Mouse (Mus musculus) midbrain, embryonic 10.5 days (tissue): ENCODE data around the gene Dnajc30. TPM values are rescaled to one million over a fixed set of nuclear protein-coding genes. Genes with fewer than 3 reads are reported as not detected.

ENCODE experiments used
- DNase-seq: peaks from one replicate; pipeline ENCODE4 v3.0.0-alpha.2; 2017; ENCODE audit warnings: low spot score
- H3K27ac ChIP-seq: fragments of 300-500 bp; sonication (generic); replicated peaks from 2 replicates; pipeline ENCODE4 v1.5.1; 2016; ENCODE audit warnings: mild to moderate bottlenecking
- H3K27me3 ChIP-seq: fragments of 300-500 bp; sonication (generic); 2 replicates; pipeline ENCODE4 v1.6.1; 2016; ENCODE audit warnings: low read depth, mild to moderate bottlenecking; ENCODE audit not compliant: poor library complexity, severe bottlenecking
- H3K36me3 ChIP-seq: fragments of 300-500 bp; sonication (generic); 2 replicates; pipeline ENCODE4 v1.6.1; 2016; ENCODE audit warnings: mild to moderate bottlenecking, moderate library complexity
- H3K4me1 ChIP-seq: fragments of 300-500 bp; sonication (generic); 2 replicates; pipeline ENCODE4 v1.6.1; 2016
- H3K4me3 ChIP-seq: fragments of 300-500 bp; sonication (generic); 2 replicates; pipeline ENCODE4 v1.5.1; 2016; ENCODE audit warnings: mild to moderate bottlenecking, moderate library complexity
- H3K9me3 ChIP-seq: fragments of 300-500 bp; sonication (generic); replicated peaks from 2 replicates; pipeline ENCODE4 v1.6.1; 2016; ENCODE audit warnings: mild to moderate bottlenecking
- WGBS: fragments of 180-500 bp; shearing (Covaris S2); methylation state at CpG from one replicate; pipeline ENCODE4 v1.1.7; 2016; 5-methylcytosine and 5-hydroxymethylcytosine counted together
- polyA plus RNA-seq: library from polyadenylated mRNA; unstranded; fragments of >200 nt; fragmentation: Nextera tagmentation; extraction: Ambion mirVana; gene quantifications from 2 replicates; pipeline ENCODE4 v1.2.1, GENCODE M21; 2016

Gene Dnajc30
- polyA plus RNA-seq, result 27.2 and 28.3 TPM in 2 replicates

DNA sequence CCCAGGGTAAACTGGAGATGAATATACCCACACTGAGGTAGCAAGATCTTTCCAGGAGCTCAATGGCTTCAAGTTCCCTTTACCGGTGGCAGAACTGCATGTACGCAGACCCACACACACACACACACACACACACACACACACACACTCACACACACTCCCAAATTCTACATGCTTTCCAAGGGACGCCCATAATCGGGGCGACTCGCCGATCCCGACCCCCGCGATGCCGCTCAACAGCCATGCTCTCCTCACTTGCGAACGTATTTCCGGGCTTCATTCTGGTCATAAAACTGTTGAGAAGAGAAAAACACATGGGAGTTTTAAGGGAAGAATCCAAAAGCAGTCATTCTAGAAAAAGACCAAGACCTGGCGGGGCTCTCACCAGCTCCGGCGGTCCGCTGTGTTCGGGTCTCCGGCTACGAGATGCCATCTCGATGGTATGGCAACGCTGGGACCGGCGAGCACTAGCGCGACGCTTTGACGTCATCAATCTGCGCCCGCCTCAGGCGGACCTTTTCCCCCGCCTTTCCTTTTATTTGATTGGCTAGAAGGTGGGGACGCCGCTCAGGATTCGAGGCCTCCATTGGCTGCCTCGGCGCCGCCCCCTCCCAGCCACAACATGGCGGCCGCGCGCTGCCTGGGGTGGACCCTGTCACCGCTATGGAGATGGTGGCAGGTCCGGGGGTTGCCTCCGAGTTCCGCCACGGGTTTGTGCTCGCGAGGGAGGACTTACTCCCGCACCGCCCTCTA, at the start of gene Dnajc30:
TSS of gene Dnajc30 (plus strand) at position 574 of the 753 bp plus-strand sequence.
- peak; percentile 97 for DNase-seq
- Histone ChIP-seq H3K27me3 (no peaks in the 10 kb centered on the region), H3K9me3 (no peaks in the 10 kb centered on the region), H3K4me1 (peaks cover 27% of the 10 kb centered on the region), H3K36me3 (peaks cover 63% of the 10 kb centered on the region), H3K27ac (peak within 1 kb of the TSS; percentile 87), H3K4me3 (peak within 1 kb of the TSS; percentile 88)
- WGBS, result under 1% methylated on average over 52 of the region's 52 CpGs

DNA sequence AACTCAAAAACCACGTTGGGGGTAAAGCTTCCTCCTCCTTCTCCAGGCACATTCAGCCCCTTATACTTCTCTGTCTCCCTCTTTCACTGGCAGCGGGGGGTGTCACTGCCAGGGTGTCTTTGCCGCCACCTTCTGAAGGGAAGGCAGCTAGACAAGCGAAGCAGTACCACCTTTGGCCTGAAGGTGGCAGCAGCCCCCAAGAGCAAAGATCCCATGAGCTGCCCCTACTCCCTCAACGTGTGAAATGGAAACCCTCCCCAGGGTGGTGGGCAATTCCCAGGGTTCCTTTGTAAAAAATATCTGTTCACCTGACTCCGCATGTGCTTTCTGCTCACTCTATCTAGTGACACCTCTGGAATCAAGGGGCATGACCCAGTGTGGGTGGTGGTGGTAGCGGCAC, 48.5 kb upstream of the Dnajc30 start:
- H3K4me1 ChIP-seq, result peaks cover 33% of the 10 kb centered on the region
- 0 out of 2 replicates have a peak, but pooled peaks cover 4% of the 10 kb centered on the region for H3K36me3 ChIP-seq
- H3K9me3 ChIP-seq, result no peaks in the 10 kb centered on the region
- no peak overlapping the region for H3K4me3 ChIP-seq
- H3K27ac ChIP-seq, result no peak overlapping the region
- H3K27me3 ChIP-seq, result peaks cover 21% of the 10 kb centered on the region
- WGBS, result 14% methylated on average over 7 of the region's 7 CpGs
- DNase-seq, result peak; percentile 77

DNA sequence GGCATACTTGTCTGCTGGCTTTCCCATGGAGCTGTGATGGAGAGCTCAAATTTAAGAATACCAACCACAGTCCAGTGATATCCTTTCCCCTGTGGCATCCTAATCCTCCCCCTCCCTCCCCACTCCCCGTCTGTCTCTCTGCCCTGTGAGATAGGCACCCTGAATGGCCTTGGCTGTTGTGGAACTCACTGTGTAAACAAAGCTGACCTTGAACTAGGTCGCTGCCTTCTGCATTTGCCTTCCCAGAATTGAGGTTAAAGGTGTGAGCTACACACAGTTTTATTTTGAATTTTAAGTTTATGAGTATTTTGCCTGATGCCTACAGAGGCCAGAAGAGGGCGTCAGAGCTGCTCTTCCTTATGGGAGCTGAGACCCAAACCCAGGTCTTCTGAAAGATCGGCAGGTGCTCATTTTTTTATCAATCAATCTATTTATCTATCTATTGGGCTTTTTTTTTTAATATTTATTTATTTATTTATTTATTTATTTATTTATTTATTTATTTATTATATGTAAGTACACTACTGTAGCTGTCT, 47.7 kb upstream of the Dnajc30 start:
- no peak overlapping the region for H3K4me3 ChIP-seq
- no peaks in the 10 kb centered on the region for H3K9me3 ChIP-seq
- H3K4me1 ChIP-seq, result peaks cover 25% of the 10 kb centered on the region
- 0 out of 2 replicates have a peak, but pooled peaks cover 2% of the 10 kb centered on the region for H3K36me3 ChIP-seq
- WGBS, result 57% methylated on average over 4 of the region's 4 CpGs
- DNase-seq, result no peak
- H3K27me3 ChIP-seq, result peaks cover 15% of the 10 kb centered on the region
- no peak overlapping the region for H3K27ac ChIP-seq

DNA sequence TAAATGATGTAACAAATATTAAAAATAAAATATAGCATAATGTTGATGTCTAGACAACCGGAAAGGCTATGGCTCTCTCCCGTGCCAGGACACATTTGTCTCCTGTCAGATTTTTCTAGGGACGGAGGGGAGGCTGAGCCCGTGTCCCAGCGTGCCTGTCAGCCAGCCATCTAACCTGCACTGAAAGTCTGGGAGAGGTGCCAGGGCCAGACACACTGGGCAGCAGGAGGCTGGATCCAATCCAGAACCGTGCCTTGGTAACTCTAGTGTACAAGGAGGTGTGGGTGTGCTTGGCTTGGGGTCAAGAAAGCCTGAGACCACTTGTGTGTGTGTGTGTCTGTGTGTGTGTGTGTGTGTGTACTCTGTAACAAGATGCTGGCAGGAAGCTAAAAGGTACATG, 42.2 kb upstream of the Dnajc30 start:
- Histone ChIP-seq H3K27ac (no peak overlapping the region), H3K4me3 (no peak overlapping the region), H3K4me1 (peaks cover 27% of the 10 kb centered on the region), H3K27me3 (peaks cover 17% of the 10 kb centered on the region), H3K9me3 (no peaks in the 10 kb centered on the region), H3K36me3 (no peaks in the 10 kb centered on the region)
- WGBS, result 84% methylated on average over 6 of the region's 6 CpGs
- DNase-seq, result no peak

DNA sequence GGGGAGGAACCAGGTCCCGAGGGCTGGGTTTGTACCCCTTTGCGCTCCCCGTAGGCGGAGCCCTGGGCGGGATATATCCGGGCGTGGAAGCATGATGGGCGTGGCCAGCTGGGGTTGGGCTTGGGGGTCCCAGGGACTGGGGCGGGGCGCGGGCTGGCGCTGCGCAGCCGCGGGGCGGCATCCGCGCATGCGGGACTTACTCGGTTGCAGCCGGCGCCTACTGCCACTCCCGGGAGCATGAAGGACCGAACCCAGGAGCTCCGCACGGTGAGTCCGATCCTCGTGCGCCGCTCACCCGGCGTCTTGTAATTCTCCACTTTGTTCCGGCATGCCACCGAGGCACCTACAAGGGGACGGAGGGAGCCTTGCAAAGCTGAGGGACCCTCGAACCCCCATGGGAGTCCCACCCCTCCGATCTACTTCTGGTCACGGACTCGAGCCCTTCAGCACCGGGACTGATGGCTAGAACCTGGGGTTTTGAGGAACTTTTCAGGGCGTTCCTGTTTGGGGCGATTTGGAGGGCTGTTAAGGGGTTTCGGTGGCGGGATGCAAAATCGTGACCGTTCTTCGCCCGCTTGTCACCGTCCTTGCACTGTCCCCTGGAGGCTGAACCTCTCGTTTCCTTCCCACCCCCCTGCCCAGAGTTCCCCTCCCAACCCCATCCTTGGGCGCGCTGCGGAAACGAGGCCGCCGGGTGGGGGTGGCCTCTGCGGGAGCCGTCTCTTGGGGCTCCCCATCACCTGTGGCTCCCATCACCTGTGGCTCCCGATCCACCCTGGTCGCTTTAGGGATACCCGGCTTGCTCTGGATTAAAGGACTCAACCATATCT, 40.4 kb upstream of the Dnajc30 start, which contains the start of gene Stx1a:
TSS of gene Stx1a (plus strand) at position 139 of the 830 bp plus-strand sequence.
- peak within 1 kb of the TSS; percentile 86 for H3K27ac ChIP-seq
- under 1% methylated on average over 61 of the region's 61 CpGs for WGBS

DNA sequence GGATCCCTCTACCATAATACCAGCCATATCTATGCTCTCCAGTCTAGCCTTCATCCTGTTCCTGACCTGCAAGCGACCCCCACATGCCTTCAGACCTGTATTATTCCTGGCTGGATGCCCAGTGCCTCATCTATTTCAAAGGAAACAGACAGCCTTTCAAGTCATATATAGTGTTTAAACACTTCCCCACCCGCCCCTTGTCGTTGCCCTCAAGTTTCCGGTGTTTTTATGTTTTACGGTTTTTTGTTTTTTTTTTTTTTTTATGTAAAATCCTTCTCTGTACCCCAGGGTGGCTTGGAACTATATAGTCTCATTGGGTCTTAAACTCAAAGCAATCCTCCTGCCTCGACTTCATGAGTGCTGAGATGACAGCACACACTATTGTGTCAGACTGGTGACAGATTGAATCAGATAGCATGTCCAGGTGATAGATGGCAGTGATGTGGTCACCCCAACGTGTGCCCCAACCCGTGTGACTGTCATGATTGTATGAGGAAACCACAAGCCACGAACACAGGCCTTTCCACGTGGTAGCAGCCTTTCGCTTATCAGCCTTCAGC, 39.3 kb upstream of the Dnajc30 start:
- Histone ChIP-seq H3K36me3 (no peaks in the 10 kb centered on the region), H3K27ac (no peak overlapping the region), H3K9me3 (no peaks in the 10 kb centered on the region), H3K4me3 (peak overlapping the region; percentile 75), H3K27me3 (peaks cover 17% of the 10 kb centered on the region), H3K4me1 (peaks cover 36% of the 10 kb centered on the region)
- no peak for DNase-seq
- WGBS, result 80% methylated on average over 11 of the region's 11 CpGs

More for the DNA sequence above, 40.4 kb upstream of the Dnajc30 start, which contains the start of gene Stx1a:
- Histone ChIP-seq H3K4me1 (peaks cover 27% of the 10 kb centered on the region), H3K9me3 (no peaks in the 10 kb centered on the region), H3K36me3 (no peaks in the 10 kb centered on the region), H3K27me3 (peaks cover 17% of the 10 kb centered on the region), H3K4me3 (peak within 1 kb of the TSS; percentile 75)
- peak; percentile 92 for DNase-seq

DNA sequence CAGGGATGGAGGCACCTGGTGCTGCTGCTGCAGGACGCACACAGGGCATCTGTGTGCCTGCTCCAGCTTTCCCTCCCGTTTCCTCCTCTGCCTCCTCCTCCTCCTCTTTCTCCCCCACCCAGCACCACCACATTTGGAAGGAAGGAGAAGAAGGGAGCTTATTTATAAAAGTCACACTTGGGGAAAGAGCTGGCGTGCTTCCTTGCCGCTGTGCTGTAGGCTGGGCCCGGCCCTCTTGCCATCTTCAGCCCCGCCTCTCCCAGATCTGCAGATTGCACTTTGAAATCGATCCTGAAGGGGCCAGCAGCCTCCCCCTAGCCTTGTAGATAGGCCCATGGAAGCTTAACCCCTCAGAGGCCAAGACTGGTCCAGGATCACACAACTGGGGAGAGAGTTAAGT, 38.1 kb upstream of the Dnajc30 start:
- H3K36me3 ChIP-seq, result 0 out of 2 replicates have a peak, but pooled peaks cover 3% of the 10 kb centered on the region
- no peak overlapping the region for H3K27ac ChIP-seq
- no peaks in the 10 kb centered on the region for H3K9me3 ChIP-seq
- H3K27me3 ChIP-seq, result peaks cover 17% of the 10 kb centered on the region
- H3K4me1 ChIP-seq, result peaks cover 36% of the 10 kb centered on the region
- WGBS, result 17% methylated on average over 7 of the region's 7 CpGs
- 0 out of 2 replicates have a peak overlapping the region, but pooled peaks have one; percentile 5 for H3K4me3 ChIP-seq
- DNase-seq, result no peak

DNA sequence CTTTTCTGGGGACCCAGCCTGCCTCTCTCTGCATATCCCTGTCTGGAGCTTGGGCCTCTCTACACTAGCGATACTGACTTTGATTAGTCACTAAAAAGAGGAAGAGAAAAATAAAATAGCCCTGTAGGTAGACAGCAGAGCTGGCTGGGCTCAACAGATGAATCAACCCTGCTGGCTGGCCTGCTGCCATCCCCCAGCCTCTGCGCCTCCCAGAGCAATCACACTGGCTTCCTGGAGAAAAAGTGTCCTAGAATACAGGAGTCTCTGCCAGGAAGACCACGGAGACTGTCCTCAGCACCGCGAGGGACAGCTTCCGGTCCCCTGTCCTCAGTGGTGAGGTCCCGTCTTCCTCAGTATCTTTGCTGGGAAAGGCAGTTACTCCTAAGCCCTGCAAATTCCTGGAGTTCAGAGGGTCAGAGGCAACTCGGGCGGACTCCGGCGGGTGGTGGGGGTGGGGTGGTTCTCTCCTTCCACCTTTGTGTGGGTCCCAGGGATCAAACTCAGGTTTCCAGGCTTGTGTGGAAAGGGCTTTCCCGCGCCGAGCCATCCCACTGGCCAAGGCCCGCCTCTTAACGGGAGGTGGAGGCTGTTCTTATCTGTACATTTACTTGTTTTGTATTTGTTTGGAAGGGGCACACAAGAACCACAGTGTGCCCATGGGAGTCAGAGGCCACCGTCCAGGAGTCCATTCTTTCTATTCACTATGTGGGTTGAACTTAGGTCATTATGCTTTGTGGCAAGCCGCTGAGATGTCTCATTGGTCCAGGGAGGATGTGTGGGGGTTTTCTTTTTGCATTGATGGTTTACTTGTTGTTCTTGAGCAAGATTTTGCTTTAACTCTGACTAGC, 34.8 kb upstream of the Dnajc30 start:
- 61% methylated on average over 18 of the region's 18 CpGs for WGBS
- H3K4me1 ChIP-seq, result peaks cover 23% of the 10 kb centered on the region
- peaks cover 13% of the 10 kb centered on the region for H3K27me3 ChIP-seq
- no peak overlapping the region; the same call in 1 of the 2 replicates for H3K27ac ChIP-seq
- no peak overlapping the region for H3K4me3 ChIP-seq
- no peak for DNase-seq
- H3K9me3 ChIP-seq, result peaks cover 6% of the 10 kb centered on the region; the same call in 1 of the 2 replicates
- 0 out of 2 replicates have a peak, but pooled peaks cover 4% of the 10 kb centered on the region for H3K36me3 ChIP-seq

DNA sequence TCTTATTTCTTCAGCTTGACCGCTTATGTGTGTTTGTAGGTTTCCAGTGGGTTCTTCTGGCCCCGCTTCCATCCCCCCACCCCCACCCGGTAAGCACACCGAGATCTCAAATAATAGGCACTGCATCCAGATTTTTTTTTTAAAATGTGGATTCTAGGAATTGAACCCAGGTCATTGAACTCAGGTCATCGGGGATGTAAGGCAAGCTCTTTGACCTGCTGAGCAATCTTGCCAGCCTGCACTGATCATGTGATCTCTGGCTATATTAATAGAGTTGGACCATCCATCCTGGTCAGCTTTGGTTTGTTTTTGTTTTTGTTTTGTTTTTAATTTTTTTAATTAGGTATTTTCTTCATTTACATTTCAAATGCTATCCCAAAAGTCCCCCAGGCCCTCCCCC, 31.4 kb upstream of the Dnajc30 start:
- no peak overlapping the region for H3K27ac ChIP-seq
- H3K9me3 ChIP-seq, result peaks cover 12% of the 10 kb centered on the region; the same call in 1 of the 2 replicates
- no peak overlapping the region for H3K4me3 ChIP-seq
- H3K27me3 ChIP-seq, result no peaks in the 10 kb centered on the region
- WGBS, result 93% methylated on average over 5 of the region's 5 CpGs
- H3K4me1 ChIP-seq, result peaks cover 9% of the 10 kb centered on the region
- DNase-seq, result no peak
- 0 out of 2 replicates have a peak, but pooled peaks cover 8% of the 10 kb centered on the region for H3K36me3 ChIP-seq

DNA sequence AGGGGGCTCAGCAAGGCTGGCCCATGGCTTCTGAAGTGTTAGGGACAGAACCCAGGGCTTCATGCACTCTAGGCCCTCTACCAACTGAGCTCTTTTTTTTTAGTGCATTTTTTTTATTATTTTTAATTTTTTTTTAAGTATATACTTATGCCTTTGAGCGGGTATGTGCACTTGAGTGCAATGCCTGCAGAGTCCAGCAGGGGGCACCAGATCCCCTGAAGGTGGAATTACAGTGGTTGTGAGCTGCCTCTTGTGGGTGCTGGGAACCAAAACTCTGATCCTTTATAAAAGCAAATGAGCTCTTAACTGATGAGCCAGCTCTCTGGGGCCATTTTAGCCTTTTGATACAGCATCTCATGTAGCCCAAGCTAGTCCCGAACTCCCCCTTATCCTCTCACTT, 29.4 kb upstream of the Dnajc30 start:
- H3K36me3 ChIP-seq, result peaks cover 15% of the 10 kb centered on the region
- H3K27ac ChIP-seq, result no peak overlapping the region
- WGBS, result 97% methylated on average over 2 of the region's 2 CpGs
- DNase-seq, result no peak
- H3K4me3 ChIP-seq, result no peak overlapping the region
- peaks cover 12% of the 10 kb centered on the region; the same call in 1 of the 2 replicates for H3K9me3 ChIP-seq
- no peaks in the 10 kb centered on the region for H3K4me1 ChIP-seq
- no peaks in the 10 kb centered on the region for H3K27me3 ChIP-seq

DNA sequence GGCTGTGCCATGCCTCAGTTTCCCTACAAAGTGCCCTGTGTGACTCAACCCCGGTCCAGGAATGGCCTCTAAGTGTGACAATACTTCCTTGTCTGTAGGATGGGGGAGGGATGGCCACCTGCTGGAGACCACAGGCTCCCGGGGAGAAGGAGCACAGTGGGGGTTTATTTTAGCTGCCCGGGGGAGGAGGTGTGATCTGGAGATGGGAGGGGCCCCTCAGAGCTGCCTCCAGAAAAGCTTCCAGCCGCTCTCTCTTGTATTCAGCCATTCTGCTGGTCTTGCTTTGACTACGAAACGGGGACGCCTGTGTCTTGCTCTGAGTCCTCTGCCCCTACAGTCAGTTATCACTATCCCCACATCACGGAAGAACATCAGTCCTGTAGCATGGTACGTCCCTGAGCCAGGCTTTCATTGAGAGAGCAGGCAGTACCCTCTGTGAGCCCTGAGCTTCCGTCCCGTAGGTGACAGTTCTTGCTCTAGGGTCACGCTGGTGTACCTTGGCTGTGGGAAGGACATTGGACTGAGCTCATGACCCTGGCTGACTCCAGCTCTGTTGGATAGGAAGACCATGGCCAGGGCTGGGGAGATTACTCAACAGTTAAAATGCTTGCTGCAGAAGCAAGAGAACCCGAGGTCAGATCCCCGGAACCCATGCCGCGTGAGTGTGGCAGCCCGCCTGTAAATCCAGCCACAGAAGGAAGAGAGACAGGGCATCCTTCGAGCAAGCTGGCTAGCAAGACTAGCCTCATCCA, 28.2 kb upstream of the Dnajc30 start:
- peaks cover 12% of the 10 kb centered on the region; the same call in 1 of the 2 replicates for H3K9me3 ChIP-seq
- peaks cover 12% of the 10 kb centered on the region for H3K36me3 ChIP-seq
- no peak overlapping the region for H3K27ac ChIP-seq
- no peak for DNase-seq
- no peak overlapping the region for H3K4me3 ChIP-seq
- peaks cover 7% of the 10 kb centered on the region; the same call in 1 of the 2 replicates for H3K4me1 ChIP-seq
- H3K27me3 ChIP-seq, result no peaks in the 10 kb centered on the region
- 66% methylated on average over 18 of the region's 18 CpGs for WGBS
